Mouse (Mus musculus): ENCODE results near the gene Mios.

- TF ChIP-seq CTCF (IDR thresholded peaks at IDR 0.05; ENCODE audit: low read depth, low read length) (no peak), POLR2A (IDR thresholded peaks at IDR 0.05; ENCODE audit: extremely low read depth, insufficient read depth, low read length) (no peak)
Measured at GRCm38 (mm10) chr6:8192517-8192916, 16.5 kb upstream of the Mios start, which contains the start of gene Col28a1.

Data from liver, adult 2 months (tissue).